Mouse (Mus musculus): ENCODE data around the gene Tti1. TPM values are rescaled to one million over a fixed set of nuclear protein-coding genes. Genes with fewer than 3 reads are reported as not detected.

Tti1 gene
- 16.2 and 17.6 TPM in 2 replicates for polyA plus RNA-seq (2012; rRNA removed)

DNA sequence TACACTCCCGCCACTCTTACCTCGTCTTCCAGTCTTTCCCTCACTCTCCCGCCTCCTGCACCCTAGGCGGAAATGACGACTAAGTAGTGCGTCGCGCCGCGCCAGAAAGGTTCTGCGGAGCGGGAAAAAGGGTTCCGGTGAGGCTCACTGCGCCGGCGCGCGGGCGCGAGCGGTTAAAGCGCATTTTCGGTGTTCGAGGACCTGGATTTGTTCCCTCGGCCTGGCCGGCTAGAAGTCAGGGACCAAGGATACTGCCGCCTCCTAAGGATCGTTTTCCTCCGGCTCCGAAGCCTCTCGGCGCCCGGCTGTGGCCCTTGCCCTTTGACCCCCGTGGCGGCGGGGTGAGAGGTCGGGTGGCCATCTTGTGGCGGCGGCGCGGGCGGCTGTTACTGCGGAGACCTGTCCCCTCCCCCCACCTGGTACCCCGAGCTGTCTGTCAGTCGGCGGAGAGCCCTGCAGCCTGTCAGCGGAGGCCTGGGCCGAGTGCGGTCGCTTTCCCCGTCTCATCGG lies at the start of gene Tti1, which contains the start of gene Rprd1b:
Tti1 (minus strand) TSS at position 80 of the 510 bp plus-strand sequence.
Rprd1b (plus strand) TSS at position 144 of the 510 bp plus-strand sequence.
- peak; percentile 65; the same call in 1 of the 2 replicates for TF ChIP-seq POLR2A (IDR thresholded peaks at IDR 0.05; ENCODE audit: low read depth, low read length)
- TF ChIP-seq CTCF (IDR thresholded peaks at IDR 0.05; ENCODE audit: extremely low read depth, insufficient read depth, insufficient read length, insufficient replicate concordance), result no peak
- H3K4me3 ChIP-seq (ENCODE audit: extremely low read depth, insufficient read depth, insufficient read length), result peak within 1 kb of the TSS; percentile 96
- H3K36me3 ChIP-seq (ENCODE audit: control insufficient read depth, insufficient read depth, low read length), result no peaks in the 10 kb centered on the region
- H3K4me1 ChIP-seq (ENCODE audit: control insufficient read depth, insufficient read depth, insufficient read length), result peaks cover 9% of the 10 kb centered on the region; the same call in 1 of the 2 replicates
- no peaks in the 10 kb centered on the region for H3K27me3 ChIP-seq (ENCODE audit: control insufficient read depth, insufficient read depth, low read length)
- H3K27ac ChIP-seq (ENCODE audit: insufficient read depth, low read length), result peak within 1 kb of the TSS; percentile 97
- peak; percentile 84 to 88 for DNase-seq (ENCODE audit: low read depth in 1 of 2, low spot score in 2 of 2)
- WGBS, result under 1% methylated on average over 52 of the region's 52 CpGs

DNA sequence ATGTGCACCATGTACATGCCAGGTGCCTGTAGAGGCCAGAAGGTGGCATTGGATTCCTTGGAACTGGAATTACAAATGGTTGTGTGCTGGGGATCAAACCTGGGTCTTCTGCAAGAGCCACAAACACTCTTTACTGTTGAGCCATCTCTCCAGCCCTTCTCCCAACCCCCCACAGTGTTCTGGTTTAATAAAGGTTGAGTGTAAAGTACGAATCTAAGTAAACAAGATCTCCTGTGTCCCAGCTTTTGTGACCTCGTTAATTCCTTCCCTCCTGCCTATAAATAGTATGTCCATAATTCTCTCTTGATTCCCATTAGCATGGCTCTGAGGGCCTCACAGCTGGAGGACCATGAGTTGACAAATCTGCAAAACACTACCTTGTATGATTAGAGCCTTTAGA lies 49.7 kb upstream of the Tti1 start:
- H3K27me3 ChIP-seq (ENCODE audit: control insufficient read depth, insufficient read depth, low read length), result no peaks in the 10 kb centered on the region
- TF ChIP-seq CTCF (IDR thresholded peaks at IDR 0.05; ENCODE audit: extremely low read depth, insufficient read depth, insufficient read length, insufficient replicate concordance) (no peak), POLR2A (IDR thresholded peaks at IDR 0.05; ENCODE audit: low read depth, low read length) (no peak)
- DNase-seq (ENCODE audit: low read depth in 1 of 2, low spot score in 2 of 2), result no peak
- H3K4me1 ChIP-seq (ENCODE audit: control insufficient read depth, insufficient read depth, insufficient read length), result no peaks in the 10 kb centered on the region
- H3K27ac ChIP-seq (ENCODE audit: insufficient read depth, low read length), result no peak overlapping the region
- H3K36me3 ChIP-seq (ENCODE audit: control insufficient read depth, insufficient read depth, low read length), result peaks cover 26% of the 10 kb centered on the region
- H3K4me3 ChIP-seq (ENCODE audit: extremely low read depth, insufficient read depth, insufficient read length), result no peak overlapping the region
- 90% methylated on average over 2 of the region's 2 CpGs for WGBS

DNA sequence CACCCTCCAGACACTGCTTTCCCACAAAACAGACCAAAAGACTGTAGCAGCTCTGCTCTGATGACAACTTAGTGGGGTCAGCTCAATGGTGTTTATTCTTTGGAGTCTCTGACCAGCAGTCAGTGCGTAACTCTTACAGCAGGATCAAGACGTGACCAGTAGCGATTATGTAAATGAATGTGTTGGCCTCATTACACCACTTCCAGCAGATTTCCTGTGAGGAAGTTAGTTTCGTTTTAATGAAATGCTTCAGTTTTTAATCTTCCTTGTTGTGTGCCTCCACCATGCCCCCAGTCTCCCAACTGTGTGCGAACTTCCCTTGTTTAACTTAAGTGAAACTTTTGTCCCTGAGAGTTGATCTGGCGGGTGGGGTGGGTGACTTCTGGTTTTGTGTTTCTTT lies 48.5 kb upstream of the Tti1 start:
- Histone ChIP-seq H3K27ac (ENCODE audit: insufficient read depth, low read length) (no peak overlapping the region), H3K27me3 (ENCODE audit: control insufficient read depth, insufficient read depth, low read length) (no peaks in the 10 kb centered on the region), H3K4me3 (ENCODE audit: extremely low read depth, insufficient read depth, insufficient read length) (no peak overlapping the region), H3K36me3 (ENCODE audit: control insufficient read depth, insufficient read depth, low read length) (peaks cover 28% of the 10 kb centered on the region), H3K4me1 (ENCODE audit: control insufficient read depth, insufficient read depth, insufficient read length) (no peaks in the 10 kb centered on the region)
- WGBS, result 65% methylated on average over 6 of the region's 6 CpGs
- DNase-seq (ENCODE audit: low read depth in 1 of 2, low spot score in 2 of 2), result no peak
- no peak for TF ChIP-seq CTCF (IDR thresholded peaks at IDR 0.05; ENCODE audit: extremely low read depth, insufficient read depth, insufficient read length, insufficient replicate concordance)
- TF ChIP-seq POLR2A (IDR thresholded peaks at IDR 0.05; ENCODE audit: low read depth, low read length), result no peak

DNA sequence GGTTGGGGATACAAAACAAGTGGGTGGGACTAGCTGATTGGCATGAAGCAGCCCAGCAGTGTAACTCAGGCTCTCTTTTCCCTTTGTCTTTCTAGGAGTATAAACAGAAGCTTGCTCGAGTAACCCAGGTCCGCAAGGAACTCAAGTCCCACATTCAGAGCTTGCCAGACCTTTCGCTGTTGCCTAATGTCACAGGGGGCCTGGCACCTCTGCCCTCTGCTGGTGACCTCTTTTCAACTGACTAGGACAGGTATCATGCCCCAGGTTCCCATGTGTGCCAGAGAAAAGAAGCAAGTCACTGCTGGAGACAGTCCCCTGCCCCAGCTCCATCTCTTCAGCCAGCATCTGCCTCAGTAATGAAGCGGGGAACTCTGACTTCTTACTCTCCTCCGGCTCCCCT lies 46.6 kb upstream of the Tti1 start:
- Histone ChIP-seq H3K36me3 (ENCODE audit: control insufficient read depth, insufficient read depth, low read length) (peaks cover 31% of the 10 kb centered on the region), H3K27ac (ENCODE audit: insufficient read depth, low read length) (no peak overlapping the region)
- no peak for DNase-seq (ENCODE audit: low read depth in 1 of 2, low spot score in 2 of 2)

DNA sequence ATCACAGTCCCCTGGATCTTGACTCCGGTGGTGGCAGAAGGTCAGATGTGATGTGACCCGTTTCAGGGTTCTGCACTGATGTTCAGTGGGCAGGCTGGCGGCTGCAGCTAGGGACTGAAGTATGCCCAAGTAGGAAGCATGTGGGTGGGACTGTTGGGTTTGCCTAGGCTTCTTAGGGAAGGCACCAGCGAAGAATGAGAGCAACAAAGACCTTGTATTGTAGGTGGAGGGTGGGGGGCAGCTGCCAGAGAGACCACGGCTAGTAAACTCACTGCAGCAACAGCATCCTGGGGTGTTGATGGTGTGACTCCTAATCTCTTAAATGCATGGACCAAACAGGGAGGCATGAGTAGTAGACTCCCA lies 43.4 kb upstream of the Tti1 start:
- peaks cover 24% of the 10 kb centered on the region for H3K36me3 ChIP-seq (ENCODE audit: control insufficient read depth, insufficient read depth, low read length)
- H3K4me1 ChIP-seq (ENCODE audit: control insufficient read depth, insufficient read depth, insufficient read length), result no peaks in the 10 kb centered on the region
- no peak for DNase-seq (ENCODE audit: low read depth in 1 of 2, low spot score in 2 of 2)
- H3K27ac ChIP-seq (ENCODE audit: insufficient read depth, low read length), result no peak overlapping the region
- 88% methylated on average over 5 of the region's 5 CpGs for WGBS
- H3K27me3 ChIP-seq (ENCODE audit: control insufficient read depth, insufficient read depth, low read length), result no peaks in the 10 kb centered on the region
- TF ChIP-seq CTCF (IDR thresholded peaks at IDR 0.05; ENCODE audit: extremely low read depth, insufficient read depth, insufficient read length, insufficient replicate concordance), result no peak
- TF ChIP-seq POLR2A (IDR thresholded peaks at IDR 0.05; ENCODE audit: low read depth, low read length), result no peak
- no peak overlapping the region for H3K4me3 ChIP-seq (ENCODE audit: extremely low read depth, insufficient read depth, insufficient read length)

More for the DNA sequence above, 46.6 kb upstream of the Tti1 start:
- 94% methylated on average over 5 of the region's 5 CpGs for WGBS
- Histone ChIP-seq H3K4me3 (ENCODE audit: extremely low read depth, insufficient read depth, insufficient read length) (no peak overlapping the region), H3K4me1 (ENCODE audit: control insufficient read depth, insufficient read depth, insufficient read length) (no peaks in the 10 kb centered on the region), H3K27me3 (ENCODE audit: control insufficient read depth, insufficient read depth, low read length) (no peaks in the 10 kb centered on the region)
- TF ChIP-seq CTCF (IDR thresholded peaks at IDR 0.05; ENCODE audit: extremely low read depth, insufficient read depth, insufficient read length, insufficient replicate concordance), result no peak
- no peak for TF ChIP-seq POLR2A (IDR thresholded peaks at IDR 0.05; ENCODE audit: low read depth, low read length)

DNA sequence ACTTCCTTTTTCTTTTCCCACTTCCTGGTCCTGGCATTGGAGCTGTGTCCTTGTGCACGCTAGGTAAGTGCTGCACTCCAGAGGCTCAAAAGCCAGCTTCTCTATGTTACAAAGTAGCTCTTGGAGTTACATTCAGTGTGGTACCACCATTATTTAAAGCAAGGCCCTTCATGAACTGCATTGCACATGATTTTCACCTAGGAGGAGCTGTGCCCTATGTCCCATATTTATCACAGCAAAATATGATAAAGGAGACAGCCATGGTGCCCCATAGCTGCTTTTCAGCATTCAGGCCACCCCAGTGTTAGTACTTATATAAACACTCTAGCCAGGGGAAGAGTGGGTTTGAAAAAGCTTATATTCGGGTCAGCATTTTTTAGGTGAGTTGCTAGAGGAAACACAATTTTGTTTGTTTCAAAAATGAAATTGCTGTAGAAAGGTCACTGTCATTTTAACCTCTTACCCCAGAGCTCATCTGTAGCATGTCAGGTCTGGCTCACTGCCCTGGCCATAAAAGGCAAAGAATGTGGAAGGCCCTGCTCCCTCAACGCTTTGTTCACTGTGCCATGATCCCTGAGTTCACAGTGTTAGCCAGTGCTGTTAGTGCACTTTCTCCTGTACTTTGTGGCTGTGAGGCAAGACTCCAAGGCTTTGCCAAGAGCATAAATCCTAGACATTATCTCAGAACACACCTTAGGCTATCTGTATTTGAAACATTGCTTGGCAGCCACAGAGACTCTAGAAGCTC lies 42.8 kb upstream of the Tti1 start:
- WGBS, result 83% methylated on average over 3 of the region's 3 CpGs
- H3K4me1 ChIP-seq (ENCODE audit: control insufficient read depth, insufficient read depth, insufficient read length), result no peaks in the 10 kb centered on the region
- no peak for DNase-seq (ENCODE audit: low read depth in 1 of 2, low spot score in 2 of 2)
- TF ChIP-seq POLR2A (IDR thresholded peaks at IDR 0.05; ENCODE audit: low read depth, low read length), result no peak
- no peak for TF ChIP-seq CTCF (IDR thresholded peaks at IDR 0.05; ENCODE audit: extremely low read depth, insufficient read depth, insufficient read length, insufficient replicate concordance)
- no peaks in the 10 kb centered on the region for H3K27me3 ChIP-seq (ENCODE audit: control insufficient read depth, insufficient read depth, low read length)
- H3K27ac ChIP-seq (ENCODE audit: insufficient read depth, low read length), result no peak overlapping the region
- peaks cover 21% of the 10 kb centered on the region for H3K36me3 ChIP-seq (ENCODE audit: control insufficient read depth, insufficient read depth, low read length)
- no peak overlapping the region for H3K4me3 ChIP-seq (ENCODE audit: extremely low read depth, insufficient read depth, insufficient read length)

DNA sequence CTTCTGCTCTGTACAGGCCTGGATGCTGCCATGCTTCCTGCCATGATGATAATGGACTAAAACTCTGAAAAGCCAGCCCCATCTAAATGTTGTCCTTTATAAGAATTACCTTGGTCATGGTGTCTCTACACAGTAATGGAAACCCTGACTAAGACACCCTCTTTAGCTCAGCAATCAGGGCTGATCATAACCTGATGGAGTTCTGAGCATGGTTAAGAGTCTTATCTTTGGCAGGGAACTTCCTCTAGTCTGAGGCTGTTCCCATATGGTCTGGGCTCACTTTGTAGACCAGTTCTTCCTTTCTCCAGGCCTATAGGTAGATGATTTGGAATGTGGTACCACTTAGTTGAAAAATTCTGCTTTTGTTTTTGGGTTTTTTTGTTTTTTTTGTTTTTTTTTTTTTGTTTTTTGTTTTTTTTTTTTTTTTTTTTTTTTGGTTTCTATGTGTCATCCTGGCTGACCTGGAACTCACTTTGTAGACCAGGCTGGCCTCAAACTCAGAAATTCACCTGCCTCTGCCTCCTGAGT lies 40.3 kb upstream of the Tti1 start:
- TF ChIP-seq POLR2A (IDR thresholded peaks at IDR 0.05; ENCODE audit: low read depth, low read length) (no peak), CTCF (IDR thresholded peaks at IDR 0.05; ENCODE audit: extremely low read depth, insufficient read depth, insufficient read length, insufficient replicate concordance) (no peak)
- Histone ChIP-seq H3K4me3 (ENCODE audit: extremely low read depth, insufficient read depth, insufficient read length) (no peak overlapping the region), H3K27ac (ENCODE audit: insufficient read depth, low read length) (no peak overlapping the region), H3K36me3 (ENCODE audit: control insufficient read depth, insufficient read depth, low read length) (peaks cover 7% of the 10 kb centered on the region), H3K4me1 (ENCODE audit: control insufficient read depth, insufficient read depth, insufficient read length) (no peaks in the 10 kb centered on the region), H3K27me3 (ENCODE audit: control insufficient read depth, insufficient read depth, low read length) (no peaks in the 10 kb centered on the region)
- no peak for DNase-seq (ENCODE audit: low read depth in 1 of 2, low spot score in 2 of 2)
